Mouse (Mus musculus): ENCODE measurements at regions not wholly inside any gene's neighbourhood (a gene's known extent, or its start where the extent isn't known, plus 50 kb on each side); places are given as distances from the start of the nearest gene placed in this dataset.

DNA sequence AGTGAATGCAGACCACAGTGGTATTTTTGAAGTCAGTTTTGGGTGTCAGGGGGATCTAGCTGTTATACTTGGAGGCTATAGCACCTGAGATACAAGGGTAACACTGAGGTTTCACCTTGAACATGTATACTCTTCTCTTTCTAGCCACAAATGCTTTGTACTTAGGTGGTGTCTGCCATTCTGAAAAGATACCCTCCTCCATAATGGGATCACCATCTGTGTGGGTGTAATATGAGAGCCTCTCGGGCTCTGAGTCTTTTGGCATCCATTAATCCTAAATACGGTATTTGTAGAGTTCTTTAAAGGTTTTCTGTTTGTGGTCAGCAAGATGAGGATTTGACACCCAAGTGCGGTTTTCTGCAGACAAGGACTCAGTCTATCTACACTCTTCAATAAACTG is 295.7 kb downstream of the Klf6 start:
- TF ChIP-seq CTCF (IDR thresholded peaks at IDR 0.05), result no peak
- no peak for TF ChIP-seq EP300 (IDR thresholded peaks at IDR 0.05)
